Mouse (Mus musculus): ENCODE results near the gene Gphn. TPM values are rescaled to one million over a fixed set of nuclear protein-coding genes. Genes with fewer than 3 reads are reported as not detected.

The Gphn gene
- polyA plus RNA-seq, 1 experiment from 2014 or later, result 17.8 TPM

GRCm38 (mm10) chr12:78219191-78219825 is 6.9 kb upstream of the Gphn start:
- H3K9me3 ChIP-seq (ENCODE audit: control insufficient read depth, low read length), result no peaks in the 10 kb centered on the region
- no peaks in the 10 kb centered on the region for H3K27me3 ChIP-seq (ENCODE audit: control insufficient read depth, insufficient read depth, low read length)
- no peaks in the 10 kb centered on the region for H3K36me3 ChIP-seq (ENCODE audit: control insufficient read depth, insufficient read depth, low read length)
- H3K4me3 ChIP-seq (ENCODE audit: low read length), result no peak overlapping the region
- H3K27ac ChIP-seq (ENCODE audit: low read depth, low read length), result no peak overlapping the region
- H3K9ac ChIP-seq (ENCODE audit: low read depth, low read length), result no peak overlapping the region
- H3K4me1 ChIP-seq (ENCODE audit: control insufficient read depth, insufficient read depth, low read length), result no peaks in the 10 kb centered on the region
- no peak for ATAC-seq (ENCODE audit: low FRiP score, low TSS enrichment)
- WGBS, result 80% methylated on average over 4 of the region's 4 CpGs
- H3K4me2 ChIP-seq (replicated peaks; ENCODE audit: low read depth, low read length), result no peak overlapping the region

- no peaks in the 10 kb centered on the region for H3K36me3 ChIP-seq (ENCODE audit: control insufficient read depth, insufficient read depth, low read length)
- no peaks in the 10 kb centered on the region for H3K4me1 ChIP-seq (ENCODE audit: control insufficient read depth, insufficient read depth, low read length)
- peak overlapping the region; percentile 96 for H3K27ac ChIP-seq (ENCODE audit: low read depth, low read length)
- H3K9me3 ChIP-seq (ENCODE audit: control insufficient read depth, low read length), result no peaks in the 10 kb centered on the region
- H3K4me2 ChIP-seq (replicated peaks; ENCODE audit: low read depth, low read length), result peak overlapping the region; percentile 77
- H3K9ac ChIP-seq (ENCODE audit: low read depth, low read length), result peak overlapping the region; percentile 83
- no peaks in the 10 kb centered on the region for H3K27me3 ChIP-seq (ENCODE audit: control insufficient read depth, insufficient read depth, low read length)
- under 1% methylated on average over 48 of the region's 48 CpGs for WGBS
- peak overlapping the region; percentile 94 for H3K4me3 ChIP-seq (ENCODE audit: low read length)
- ATAC-seq (ENCODE audit: low FRiP score, low TSS enrichment), result peak; percentile 92
Measured at GRCm38 (mm10) chr12:78226519-78226875, 318 bp downstream of the Gphn start.

- peak overlapping the region; percentile 83 for H3K9ac ChIP-seq (ENCODE audit: low read depth, low read length)
- H3K27me3 ChIP-seq (ENCODE audit: control insufficient read depth, insufficient read depth, low read length), result no peaks in the 10 kb centered on the region
- peak overlapping the region; percentile 77 for H3K4me2 ChIP-seq (replicated peaks; ENCODE audit: low read depth, low read length)
- H3K36me3 ChIP-seq (ENCODE audit: control insufficient read depth, insufficient read depth, low read length), result no peaks in the 10 kb centered on the region
- no peaks in the 10 kb centered on the region for H3K9me3 ChIP-seq (ENCODE audit: control insufficient read depth, low read length)
- H3K4me3 ChIP-seq (ENCODE audit: low read length), result peak overlapping the region; percentile 94
- H3K4me1 ChIP-seq (ENCODE audit: control insufficient read depth, insufficient read depth, low read length), result no peaks in the 10 kb centered on the region
- H3K27ac ChIP-seq (ENCODE audit: low read depth, low read length), result peak overlapping the region; percentile 96
- WGBS, result under 1% methylated on average over 51 of the region's 57 CpGs
- peak; percentile 23 for ATAC-seq (ENCODE audit: low FRiP score, low TSS enrichment)
Measured at GRCm38 (mm10) chr12:78227021-78227932, 1.1 kb downstream of the Gphn start.

GRCm38 (mm10) chr12:78228139-78228538 is 2.0 kb downstream of the Gphn start:
- no peaks in the 10 kb centered on the region for H3K9me3 ChIP-seq (ENCODE audit: control insufficient read depth, low read length)
- H3K4me1 ChIP-seq (ENCODE audit: control insufficient read depth, insufficient read depth, low read length), result no peaks in the 10 kb centered on the region
- no peak overlapping the region for H3K27ac ChIP-seq (ENCODE audit: low read depth, low read length)
- no peak overlapping the region for H3K9ac ChIP-seq (ENCODE audit: low read depth, low read length)
- H3K27me3 ChIP-seq (ENCODE audit: control insufficient read depth, insufficient read depth, low read length), result no peaks in the 10 kb centered on the region
- peak overlapping the region; percentile 77 for H3K4me2 ChIP-seq (replicated peaks; ENCODE audit: low read depth, low read length)
- no peak for ATAC-seq (ENCODE audit: low FRiP score, low TSS enrichment)
- H3K4me3 ChIP-seq (ENCODE audit: low read length), result peak overlapping the region; percentile 94
- WGBS, result 49% methylated on average over 4 of the region's 4 CpGs
- H3K36me3 ChIP-seq (ENCODE audit: control insufficient read depth, insufficient read depth, low read length), result no peaks in the 10 kb centered on the region

GRCm38 (mm10) chr12:78232560-78232959 is 6.4 kb downstream of the Gphn start:
- Histone ChIP-seq H3K4me1 (ENCODE audit: control insufficient read depth, insufficient read depth, low read length) (no peaks in the 10 kb centered on the region), H3K9me3 (ENCODE audit: control insufficient read depth, low read length) (no peaks in the 10 kb centered on the region), H3K4me2 (replicated peaks; ENCODE audit: low read depth, low read length) (no peak overlapping the region), H3K9ac (ENCODE audit: low read depth, low read length) (no peak overlapping the region), H3K27me3 (ENCODE audit: control insufficient read depth, insufficient read depth, low read length) (no peaks in the 10 kb centered on the region), H3K4me3 (ENCODE audit: low read length) (no peak overlapping the region), H3K36me3 (ENCODE audit: control insufficient read depth, insufficient read depth, low read length) (no peaks in the 10 kb centered on the region), H3K27ac (ENCODE audit: low read depth, low read length) (no peak overlapping the region)
- no peak for ATAC-seq (ENCODE audit: low FRiP score, low TSS enrichment)

GRCm38 (mm10) chr12:78248366-78248765 is 22.2 kb downstream of the Gphn start:
- no peaks in the 10 kb centered on the region for H3K27me3 ChIP-seq (ENCODE audit: control insufficient read depth, insufficient read depth, low read length)
- no peak for ATAC-seq (ENCODE audit: low FRiP score, low TSS enrichment)
- H3K4me2 ChIP-seq (replicated peaks; ENCODE audit: low read depth, low read length), result no peak overlapping the region
- H3K27ac ChIP-seq (ENCODE audit: low read depth, low read length), result no peak overlapping the region
- H3K9ac ChIP-seq (ENCODE audit: low read depth, low read length), result no peak overlapping the region
- no peaks in the 10 kb centered on the region for H3K9me3 ChIP-seq (ENCODE audit: control insufficient read depth, low read length)
- no peaks in the 10 kb centered on the region for H3K36me3 ChIP-seq (ENCODE audit: control insufficient read depth, insufficient read depth, low read length)
- WGBS, result 74% methylated on average over 1 of the region's 1 CpGs
- H3K4me1 ChIP-seq (ENCODE audit: control insufficient read depth, insufficient read depth, low read length), result no peaks in the 10 kb centered on the region
- H3K4me3 ChIP-seq (ENCODE audit: low read length), result no peak overlapping the region

GRCm38 (mm10) chr12:78249151-78249550 is 23.0 kb downstream of the Gphn start:
- H3K4me1 ChIP-seq (ENCODE audit: control insufficient read depth, insufficient read depth, low read length), result no peaks in the 10 kb centered on the region
- no peak overlapping the region for H3K4me3 ChIP-seq (ENCODE audit: low read length)
- H3K4me2 ChIP-seq (replicated peaks; ENCODE audit: low read depth, low read length), result no peak overlapping the region
- H3K27me3 ChIP-seq (ENCODE audit: control insufficient read depth, insufficient read depth, low read length), result no peaks in the 10 kb centered on the region
- no peak overlapping the region for H3K9ac ChIP-seq (ENCODE audit: low read depth, low read length)
- H3K36me3 ChIP-seq (ENCODE audit: control insufficient read depth, insufficient read depth, low read length), result no peaks in the 10 kb centered on the region
- H3K9me3 ChIP-seq (ENCODE audit: control insufficient read depth, low read length), result no peaks in the 10 kb centered on the region
- no peak for ATAC-seq (ENCODE audit: low FRiP score, low TSS enrichment)
- H3K27ac ChIP-seq (ENCODE audit: low read depth, low read length), result no peak overlapping the region

GRCm38 (mm10) chr12:78277386-78277785 is 51.2 kb downstream of the Gphn start:
- WGBS, result 74% methylated on average over 2 of the region's 2 CpGs
- Histone ChIP-seq H3K4me1 (ENCODE audit: control insufficient read depth, insufficient read depth, low read length) (no peaks in the 10 kb centered on the region), H3K27ac (ENCODE audit: low read depth, low read length) (no peak overlapping the region), H3K36me3 (ENCODE audit: control insufficient read depth, insufficient read depth, low read length) (no peaks in the 10 kb centered on the region), H3K27me3 (ENCODE audit: control insufficient read depth, insufficient read depth, low read length) (no peaks in the 10 kb centered on the region), H3K4me2 (replicated peaks; ENCODE audit: low read depth, low read length) (no peak overlapping the region), H3K4me3 (ENCODE audit: low read length) (no peak overlapping the region), H3K9me3 (ENCODE audit: control insufficient read depth, low read length) (no peaks in the 10 kb centered on the region), H3K9ac (ENCODE audit: low read depth, low read length) (no peak overlapping the region)
- no peak for ATAC-seq (ENCODE audit: low FRiP score, low TSS enrichment)

GRCm38 (mm10) chr12:78290384-78290783 is 64.2 kb downstream of the Gphn start:
- H3K9ac ChIP-seq (ENCODE audit: low read depth, low read length), result no peak overlapping the region
- ATAC-seq (ENCODE audit: low FRiP score, low TSS enrichment), result no peak
- H3K36me3 ChIP-seq (ENCODE audit: control insufficient read depth, insufficient read depth, low read length), result no peaks in the 10 kb centered on the region
- no peak overlapping the region for H3K27ac ChIP-seq (ENCODE audit: low read depth, low read length)
- no peaks in the 10 kb centered on the region for H3K9me3 ChIP-seq (ENCODE audit: control insufficient read depth, low read length)
- H3K4me3 ChIP-seq (ENCODE audit: low read length), result no peak overlapping the region
- no peaks in the 10 kb centered on the region for H3K4me1 ChIP-seq (ENCODE audit: control insufficient read depth, insufficient read depth, low read length)
- WGBS, result 80% methylated on average over 1 of the region's 1 CpGs
- H3K4me2 ChIP-seq (replicated peaks; ENCODE audit: low read depth, low read length), result no peak overlapping the region
- no peaks in the 10 kb centered on the region for H3K27me3 ChIP-seq (ENCODE audit: control insufficient read depth, insufficient read depth, low read length)
